Mouse (Mus musculus): ENCODE measurements around the gene Slc25a23.
A peak's percentile ranks its signal among the peaks of the same experiment; 100 is the strongest.

Slc25a23 gene

DNA sequence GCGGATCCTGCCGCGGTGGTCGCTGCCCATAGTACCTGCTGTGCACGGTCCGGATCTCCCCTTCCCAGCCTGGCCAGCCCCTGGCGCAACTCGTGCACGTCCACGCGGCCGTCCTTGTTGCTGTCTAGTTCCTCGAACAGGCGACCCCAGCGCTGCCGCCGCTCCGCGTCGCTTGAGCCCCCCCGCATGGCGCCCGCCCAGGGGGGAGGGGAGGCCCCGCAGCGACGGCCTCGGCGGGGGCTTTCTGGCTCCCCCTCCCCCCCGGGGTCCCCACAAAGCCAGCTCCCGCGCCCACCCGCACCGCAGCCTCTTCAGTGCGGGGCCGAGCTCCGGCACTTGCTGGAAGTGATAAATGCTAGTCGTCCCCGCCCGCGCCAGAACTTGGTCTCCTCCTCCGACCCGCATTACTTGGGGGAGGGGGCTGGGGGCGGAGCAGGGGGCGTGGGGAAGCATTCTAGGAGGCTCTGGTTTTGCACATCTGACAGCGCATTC lies at the start of gene Slc25a23:
Slc25a23 (minus strand) TSS at position 378 of the 492 bp plus-strand sequence.
- peak; percentile 86 for DNase-seq (ENCODE audit: low spot score)

DNA sequence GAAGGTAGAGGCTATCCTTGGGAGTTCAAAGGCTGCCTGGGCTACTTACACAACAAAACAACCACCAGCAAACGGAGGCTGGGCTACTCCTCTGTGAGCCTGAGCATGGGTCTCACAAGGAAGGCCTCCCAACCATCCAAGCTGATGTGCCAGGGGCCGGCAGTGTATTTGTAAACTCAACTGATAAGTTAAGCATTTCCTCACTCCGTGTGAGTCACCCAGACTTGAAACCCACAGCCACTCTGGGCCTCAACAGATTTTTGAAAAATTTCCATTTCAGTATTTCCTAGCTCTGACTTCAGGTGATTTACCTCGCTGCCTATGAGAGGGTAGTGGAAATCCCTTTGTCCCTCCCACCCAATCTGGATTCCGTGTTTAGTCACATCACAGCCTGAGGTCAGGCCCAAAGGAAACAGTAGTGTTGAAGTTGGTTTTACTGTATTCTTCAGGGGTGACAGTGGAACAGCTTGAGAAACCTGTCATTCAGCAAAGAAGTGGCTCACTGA lies 49.1 kb upstream of the Slc25a23 start:
- no peak for DNase-seq (ENCODE audit: low spot score)

DNA sequence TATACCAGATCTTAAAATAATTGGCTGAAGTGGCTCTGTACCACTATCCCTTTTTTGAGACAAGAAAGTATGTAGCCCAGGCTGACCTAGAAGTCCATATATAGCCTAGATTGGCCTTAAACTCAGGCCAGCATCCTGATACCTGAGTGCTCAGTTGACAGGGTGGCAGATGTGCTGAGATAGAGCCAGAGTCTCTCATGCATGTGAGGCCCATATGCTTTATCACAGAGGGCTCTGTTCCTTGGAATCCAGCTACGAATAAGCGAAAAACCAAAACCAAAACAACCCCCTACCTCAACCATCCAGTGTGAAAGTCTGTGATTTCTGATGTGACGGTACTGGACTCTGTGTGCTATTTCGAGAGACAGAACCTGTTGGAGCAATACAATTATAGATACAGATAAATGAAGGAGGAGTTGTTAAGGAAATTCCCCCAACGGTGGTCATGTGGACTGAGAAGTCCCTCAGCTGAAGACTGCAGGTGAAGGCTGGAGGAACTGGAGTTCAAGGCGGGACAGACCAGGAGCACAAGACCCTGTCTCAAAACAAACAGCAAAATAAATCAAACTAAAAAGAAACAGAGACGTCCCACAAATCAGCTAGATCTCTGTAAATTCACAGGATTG lies 48.5 kb upstream of the Slc25a23 start:
- DNase-seq (ENCODE audit: low spot score): no peak

DNA sequence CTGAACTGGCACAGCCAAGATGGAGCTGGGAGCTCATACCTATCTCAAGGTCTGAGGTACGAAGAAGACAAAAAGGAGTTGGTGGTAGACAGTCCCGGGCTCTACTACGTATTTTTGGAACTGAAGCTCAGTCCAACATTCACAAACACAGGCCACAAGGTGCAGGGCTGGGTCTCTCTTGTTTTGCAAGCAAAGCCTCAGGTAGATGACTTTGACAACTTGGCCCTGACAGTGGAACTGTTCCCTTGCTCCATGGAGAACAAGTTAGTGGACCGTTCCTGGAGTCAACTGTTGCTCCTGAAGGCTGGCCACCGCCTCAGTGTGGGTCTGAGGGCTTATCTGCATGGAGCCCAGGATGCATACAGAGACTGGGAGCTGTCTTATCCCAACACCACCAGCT lies 47.4 kb upstream of the Slc25a23 start:
- DNase-seq (ENCODE audit: low spot score): no peak

DNA sequence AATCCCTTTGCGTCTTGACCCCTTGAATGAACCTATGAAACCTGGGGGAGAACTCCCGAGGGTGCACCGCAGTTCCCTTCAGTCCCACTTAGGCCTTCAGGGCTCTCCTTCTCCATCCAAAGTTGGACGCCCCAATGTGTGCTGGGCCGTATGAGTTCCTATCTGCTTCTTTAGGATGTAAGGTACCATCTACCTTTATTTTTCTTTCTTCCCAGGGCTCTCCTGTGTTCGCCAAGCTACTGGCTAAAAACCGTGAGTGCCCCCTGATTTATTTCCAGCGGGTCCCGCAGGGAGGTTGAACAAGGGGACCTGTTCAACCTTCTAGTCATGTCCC lies 46.3 kb upstream of the Slc25a23 start:
- DNase-seq (ENCODE audit: low spot score): no peak

DNA sequence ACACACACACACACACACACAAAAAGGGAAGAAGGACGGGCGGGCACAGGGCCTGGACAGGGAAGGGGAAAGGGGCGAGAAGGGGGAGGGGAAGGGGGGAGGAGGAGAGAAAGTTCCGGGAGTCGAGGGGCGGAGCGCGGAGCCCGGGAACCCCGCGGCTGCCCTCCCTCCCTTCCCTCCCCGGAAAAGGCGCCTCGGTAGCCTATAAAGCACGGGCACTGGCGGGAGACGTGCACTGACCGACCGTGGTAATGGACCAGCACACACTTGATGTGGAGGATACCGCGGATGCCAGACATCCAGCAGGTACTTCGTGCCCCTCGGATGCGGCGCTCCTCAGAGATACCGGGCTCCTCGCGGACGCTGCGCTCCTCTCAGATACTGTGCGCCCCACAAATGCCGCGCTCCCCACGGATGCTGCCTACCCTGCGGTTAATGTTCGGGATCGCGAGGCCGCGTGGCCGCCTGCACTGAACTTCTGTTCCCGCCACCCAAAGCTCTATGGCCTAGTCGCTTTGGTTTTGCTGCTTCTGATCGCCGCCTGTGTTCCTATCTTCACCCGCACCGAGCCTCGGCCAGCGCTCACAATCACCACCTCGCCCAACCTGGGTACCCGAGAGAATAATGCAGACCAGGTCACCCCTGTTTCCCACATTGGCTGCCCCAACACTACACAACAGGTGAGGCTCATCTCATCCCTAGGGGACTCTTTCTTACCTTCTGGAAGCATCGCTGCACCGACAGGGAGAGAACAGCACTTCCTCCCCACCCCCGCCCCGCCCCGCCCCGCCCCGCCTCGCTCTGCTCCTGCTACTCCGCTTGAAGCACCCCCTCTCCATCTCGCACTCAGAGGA lies 45.7 kb upstream of the Slc25a23 start, which contains the start of gene Tnfsf9:
Tnfsf9 (plus strand) TSS at position 145 of the 854 bp plus-strand sequence.
- DNase-seq (ENCODE audit: low spot score): peak; percentile 42

DNA sequence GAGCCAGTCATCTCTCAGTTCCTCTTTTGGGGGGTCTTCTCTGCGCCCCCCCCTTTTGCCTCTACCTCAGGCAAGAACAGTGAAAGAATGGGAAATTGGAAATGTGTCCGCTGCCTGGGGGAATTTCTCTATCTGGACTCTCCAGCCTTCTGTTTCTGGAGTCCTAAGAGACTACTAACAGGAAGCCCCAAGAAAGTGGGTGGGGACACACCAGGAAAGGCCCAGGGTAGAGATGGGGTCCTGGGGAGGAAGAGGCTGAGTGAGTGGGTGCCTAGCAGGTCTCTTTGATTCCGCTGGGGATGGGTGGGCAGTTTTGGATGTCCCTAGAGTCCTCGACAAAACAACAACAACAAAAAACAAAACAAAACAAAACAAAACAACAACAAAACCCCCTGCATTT lies 44.8 kb upstream of the Slc25a23 start:
- no peak for DNase-seq (ENCODE audit: low spot score)

DNA sequence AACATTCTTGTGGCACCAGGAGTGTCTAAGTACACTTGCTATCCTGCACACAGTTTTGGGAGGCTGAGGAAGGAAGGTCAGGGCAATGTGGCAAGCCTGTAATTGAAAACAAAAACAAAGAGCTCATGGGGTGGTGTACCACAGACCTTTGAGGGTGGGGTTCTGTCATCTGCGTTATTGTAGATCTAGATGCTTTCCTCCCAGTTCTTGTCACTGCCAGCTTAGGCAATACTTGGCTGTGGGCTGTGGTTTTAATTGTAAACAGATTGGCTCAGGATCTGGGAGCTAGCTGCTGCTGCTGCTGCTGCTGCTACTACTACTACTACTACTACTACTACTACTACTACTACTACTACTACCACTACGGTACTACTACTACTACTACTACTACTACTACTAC lies 42.6 kb upstream of the Slc25a23 start:
- DNase-seq (ENCODE audit: low spot score): no peak

DNA sequence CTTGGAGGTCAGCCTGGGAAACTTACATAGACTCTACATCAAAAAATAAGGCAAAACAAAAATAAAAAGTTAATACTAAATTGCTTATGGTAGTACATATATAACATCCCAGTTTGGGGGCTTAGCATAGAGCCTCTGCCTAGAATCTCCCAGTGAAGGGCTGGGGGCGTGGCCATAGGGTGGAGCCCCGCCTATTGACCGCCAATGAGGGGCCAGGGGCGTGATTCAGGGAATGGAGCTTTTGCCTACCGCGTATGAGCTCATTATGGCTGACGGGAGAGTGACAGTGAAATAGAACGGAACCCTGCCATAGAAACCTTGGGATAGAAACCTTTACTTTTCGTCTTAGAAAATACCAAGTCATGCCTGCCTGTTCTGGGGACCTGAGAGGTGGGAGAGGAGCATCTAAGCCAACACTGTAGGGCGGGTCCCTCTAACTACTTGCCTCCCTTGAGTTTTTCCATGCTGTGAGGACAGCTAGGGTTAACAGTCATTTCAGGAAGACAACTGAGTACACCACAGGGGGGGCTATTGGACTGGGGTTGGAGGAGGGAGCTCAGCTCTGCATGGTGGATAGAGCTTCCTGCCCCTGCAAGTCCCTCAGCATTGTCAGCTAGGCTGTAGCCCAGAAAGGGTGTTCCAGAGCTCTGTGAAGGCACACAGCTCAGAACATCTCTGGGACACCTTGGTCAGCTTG lies 40.1 kb upstream of the Slc25a23 start:
- peak; percentile 50 for DNase-seq (ENCODE audit: low spot score)

DNA sequence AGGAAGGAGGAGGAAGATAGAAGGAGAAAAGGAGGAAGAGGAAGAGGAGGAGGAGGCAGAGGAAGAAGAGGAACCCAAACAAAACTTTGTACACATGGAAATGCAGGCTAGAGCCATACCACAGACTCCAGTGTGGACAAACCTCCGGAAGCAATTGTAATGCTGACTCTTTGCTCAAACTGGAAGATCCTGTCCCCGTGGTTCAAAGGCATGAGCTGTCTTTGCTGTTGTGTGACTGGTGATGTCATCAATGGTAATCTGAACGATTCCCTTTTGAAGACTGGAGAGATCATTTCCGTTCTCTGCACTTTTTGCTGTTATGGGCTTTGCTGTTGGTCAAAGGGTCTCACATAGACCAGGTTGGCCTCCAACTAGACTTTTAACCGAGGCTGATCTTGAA lies 38.7 kb upstream of the Slc25a23 start:
- DNase-seq (ENCODE audit: low spot score): no peak

DNA sequence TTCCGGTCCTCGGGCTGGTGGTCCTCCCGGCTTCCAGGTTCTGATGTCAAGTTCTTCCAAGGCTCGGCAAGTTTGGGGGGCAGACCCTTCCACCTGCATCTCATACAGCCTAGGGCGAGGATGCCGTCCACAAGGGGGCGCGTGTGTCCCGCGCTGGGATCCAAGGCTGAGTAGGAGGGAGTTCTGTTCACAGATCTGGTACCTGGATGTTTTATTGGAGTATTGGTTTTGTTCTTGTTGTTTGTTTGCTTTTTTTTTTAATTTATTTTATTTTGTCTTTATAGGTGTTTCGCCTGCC lies 36.9 kb upstream of the Slc25a23 start:
- DNase-seq (ENCODE audit: low spot score): peak; percentile 93

DNA sequence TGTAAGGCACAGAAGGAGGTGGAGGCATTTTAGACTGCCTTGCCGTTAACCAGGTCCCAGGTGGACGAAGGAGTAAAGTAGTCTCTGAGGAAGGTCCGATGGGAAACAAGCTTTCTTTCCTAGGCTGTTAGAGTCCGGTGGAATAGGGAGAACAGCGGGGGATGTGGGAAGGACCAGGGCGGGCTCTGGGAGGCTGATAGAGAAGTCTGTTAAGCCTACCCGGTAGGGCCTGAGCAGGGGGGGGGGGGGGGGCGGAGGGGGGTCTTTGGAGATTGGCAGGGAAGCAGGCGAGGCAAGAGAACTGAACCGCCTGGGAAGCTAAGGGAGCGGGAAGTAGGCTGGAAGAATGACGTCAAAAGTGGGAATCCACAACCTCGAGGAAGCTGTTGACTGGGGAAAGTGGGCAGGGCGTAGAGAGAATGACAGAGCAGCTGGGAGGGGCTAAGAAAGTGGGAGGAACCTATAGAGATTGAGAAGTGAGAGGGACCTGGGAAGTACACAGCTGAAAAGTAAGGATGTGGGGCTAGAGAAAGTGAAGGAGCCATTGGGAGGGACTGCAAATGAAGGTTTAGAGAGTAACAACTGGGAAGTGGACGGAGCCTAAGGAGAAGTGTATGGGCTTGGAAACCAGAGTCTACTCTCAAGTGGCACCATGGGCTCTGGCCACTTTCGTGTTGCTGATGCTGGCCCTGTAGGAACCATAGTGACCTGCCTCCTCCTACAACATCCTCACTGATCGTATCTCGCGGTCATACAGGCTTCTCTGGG lies 36.4 kb upstream of the Slc25a23 start:
- DNase-seq (ENCODE audit: low spot score): peak; percentile 48

DNA sequence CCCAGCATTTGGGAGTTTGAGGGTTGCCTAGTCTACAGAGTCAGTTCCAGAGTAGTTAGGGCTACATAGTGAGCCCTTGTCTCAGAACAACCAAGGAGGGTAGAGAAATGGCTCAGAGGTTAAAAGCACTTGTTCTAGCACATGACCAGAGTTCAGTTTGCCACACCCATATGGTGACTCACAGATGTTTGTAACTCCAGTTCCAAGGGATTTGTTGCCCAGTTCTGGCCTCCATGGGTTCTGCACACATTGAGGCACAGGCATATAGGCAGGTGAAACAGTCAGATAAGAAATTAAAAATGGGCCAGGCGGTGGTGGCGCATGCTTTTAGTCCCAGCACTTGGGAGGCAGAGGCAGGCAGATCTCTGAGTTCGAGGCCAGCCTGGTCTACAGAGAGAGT lies 34.6 kb upstream of the Slc25a23 start:
- no peak for DNase-seq (ENCODE audit: low spot score)

DNA sequence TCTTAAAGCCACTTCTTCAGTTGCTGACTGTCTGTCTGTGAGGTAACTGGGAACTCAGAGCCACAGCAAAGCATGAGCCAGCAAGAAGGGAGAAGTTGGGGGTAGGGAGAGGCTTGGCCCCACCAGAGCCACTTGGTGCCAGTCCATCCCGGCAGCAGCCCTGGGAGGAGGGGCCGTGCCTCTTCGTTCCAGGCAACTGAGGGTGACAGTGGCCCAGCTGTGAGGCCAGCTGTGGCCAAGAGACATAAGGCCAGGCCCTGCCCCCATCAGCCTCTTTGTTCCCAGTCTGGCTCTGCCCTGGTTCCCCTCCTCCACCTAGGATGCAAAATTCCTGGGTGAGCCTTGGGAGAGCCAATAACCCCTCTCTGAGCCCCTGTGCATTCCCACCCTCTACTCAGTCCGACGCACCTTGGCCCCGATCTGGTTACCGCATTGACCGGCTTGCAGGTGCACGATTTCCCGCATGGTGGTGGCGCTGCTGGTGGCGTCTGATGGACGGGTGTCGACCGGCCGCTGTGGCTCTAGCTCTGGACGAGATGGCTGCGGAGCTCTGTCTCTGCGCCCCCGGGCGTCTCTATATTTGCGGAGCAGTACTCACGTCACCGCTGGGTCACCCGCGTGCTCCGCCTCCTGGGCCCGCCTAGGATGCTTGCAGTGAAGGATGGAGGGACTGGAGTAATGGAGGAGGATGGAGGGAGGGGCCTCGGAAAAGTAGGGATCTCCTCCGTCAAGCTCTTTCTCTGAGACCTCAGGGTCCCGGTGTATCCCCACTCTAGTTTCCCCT lies 27.6 kb upstream of the Slc25a23 start, which contains the start of gene Tubb4a:
Tubb4a (minus strand) TSS at position 734 of the 784 bp plus-strand sequence.
- DNase-seq (ENCODE audit: low spot score): peak; percentile 46

DNA sequence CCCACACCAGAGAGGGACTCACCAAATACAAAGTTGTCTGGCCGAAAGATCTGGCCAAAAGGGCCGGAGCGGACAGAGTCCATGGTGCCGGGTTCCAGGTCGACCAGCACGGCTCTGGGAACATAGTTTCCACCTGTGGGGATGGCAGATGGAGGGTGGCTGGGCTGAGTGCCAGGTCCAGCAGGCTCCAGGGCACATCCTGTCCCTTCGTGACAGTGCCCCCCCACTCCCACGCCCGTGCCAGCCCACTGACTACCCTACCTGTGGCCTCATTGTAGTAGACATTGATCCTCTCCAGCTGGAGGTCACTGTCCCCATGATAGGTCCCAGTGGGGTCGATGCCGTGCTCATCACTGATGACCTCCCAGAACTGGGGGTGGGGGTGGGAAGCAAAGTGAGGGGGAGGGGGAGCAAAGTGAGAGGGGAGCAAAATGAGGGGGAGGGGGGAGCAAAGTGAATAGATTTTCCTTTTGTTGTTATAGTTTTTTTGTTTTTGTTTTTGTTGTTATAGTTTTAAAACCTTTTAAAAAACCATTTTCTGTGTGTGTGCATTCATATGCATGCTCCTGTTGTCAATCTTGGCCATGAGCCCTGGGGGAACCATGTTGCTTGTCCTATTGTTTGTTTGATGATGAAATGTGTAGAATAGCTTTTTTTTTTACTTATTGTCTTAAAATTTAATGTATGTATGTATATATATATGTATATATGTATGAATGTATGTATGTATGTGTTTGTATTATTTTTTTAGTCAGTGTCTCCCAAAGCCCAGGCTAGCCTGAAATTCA lies 26.5 kb upstream of the Slc25a23 start:
- DNase-seq (ENCODE audit: low spot score): peak; percentile 52

DNA sequence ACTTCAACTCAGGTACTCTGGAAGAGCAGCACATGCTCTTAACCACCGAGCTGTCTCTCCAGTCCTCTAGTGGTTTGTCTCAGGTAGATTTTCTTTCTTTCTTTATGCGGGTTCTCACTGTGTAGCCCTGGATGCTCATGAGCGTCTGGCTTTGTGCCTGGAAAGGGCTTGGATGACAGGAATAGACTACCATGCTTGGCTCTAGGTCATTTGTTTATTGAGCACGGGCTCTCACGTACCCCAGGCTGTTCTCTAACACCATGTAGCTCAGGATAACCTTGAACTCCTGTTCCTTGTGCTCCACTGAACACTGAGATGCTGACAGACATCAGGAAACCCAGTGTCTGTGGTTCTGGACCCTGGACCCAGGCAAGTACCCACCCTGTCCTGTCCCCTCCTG lies 22.8 kb upstream of the Slc25a23 start:
- DNase-seq (ENCODE audit: low spot score): no peak

DNA sequence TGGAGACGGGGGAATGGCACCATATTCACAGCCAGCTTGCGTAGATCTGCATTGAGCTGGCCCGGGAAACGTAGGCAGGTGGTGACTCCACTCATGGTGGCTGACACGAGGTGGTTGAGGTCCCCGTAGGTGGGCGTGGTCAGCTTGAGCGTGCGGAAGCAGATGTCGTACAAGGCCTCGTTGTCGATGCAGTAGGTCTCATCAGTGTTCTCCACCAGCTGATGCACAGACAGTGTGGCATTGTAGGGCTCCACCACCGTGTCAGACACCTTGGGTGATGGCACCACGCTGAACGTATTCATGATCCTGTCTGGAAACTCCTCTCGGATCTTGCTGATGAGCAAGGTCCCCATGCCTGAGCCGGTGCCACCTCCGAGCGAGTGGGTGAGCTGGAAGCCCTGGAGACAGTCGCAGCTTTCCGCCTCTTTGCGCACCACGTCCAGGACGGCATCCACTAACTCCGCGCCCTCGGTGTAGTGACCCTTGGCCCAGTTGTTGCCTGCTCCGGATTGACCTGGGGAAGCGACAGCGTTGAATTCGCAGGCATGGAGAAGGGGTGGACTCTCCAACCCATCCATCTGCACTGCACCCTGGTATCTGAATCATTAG lies 21.7 kb upstream of the Slc25a23 start:
- no peak for DNase-seq (ENCODE audit: low spot score)

DNA sequence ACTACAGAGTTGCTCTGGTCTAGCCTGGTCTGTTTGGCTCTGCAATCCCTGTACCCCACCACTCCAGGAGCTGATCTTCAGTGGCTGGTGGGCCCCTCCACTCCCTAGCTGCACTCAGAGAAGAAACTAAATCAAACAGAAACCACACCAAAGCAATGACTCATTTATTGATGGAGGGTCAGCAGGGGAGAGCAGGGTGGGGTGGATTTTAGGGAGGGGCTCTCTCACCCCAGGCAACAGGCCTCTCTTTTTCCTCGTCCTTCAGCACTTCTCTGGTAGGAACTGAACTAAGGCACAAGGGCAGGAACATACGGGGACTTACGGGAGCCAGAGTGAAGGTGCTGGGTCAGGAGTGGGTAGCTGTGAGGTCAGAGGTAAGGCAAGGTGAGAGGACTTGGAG lies 20.3 kb upstream of the Slc25a23 start:
- no peak for DNase-seq (ENCODE audit: low spot score)

DNA sequence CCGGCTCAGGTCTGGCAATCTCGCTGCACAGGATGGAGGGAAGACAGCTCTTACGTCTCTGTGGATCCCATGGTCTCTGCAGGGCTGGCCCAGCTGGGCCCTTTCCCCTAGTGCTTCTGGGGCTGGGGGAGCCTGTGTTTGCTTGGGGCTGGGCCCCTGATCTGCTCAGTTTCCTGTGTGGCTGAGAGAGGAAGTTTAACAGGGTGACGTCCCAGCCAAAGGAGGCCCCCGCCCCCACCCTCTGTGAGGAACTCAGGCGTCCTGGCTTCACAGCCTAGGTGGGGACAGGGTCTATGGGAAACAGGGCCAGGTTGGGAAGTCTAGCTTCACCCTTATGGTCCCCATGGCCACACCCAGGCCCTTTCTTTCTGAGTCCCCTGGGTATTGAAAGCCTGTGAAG lies 18.7 kb upstream of the Slc25a23 start, which contains the start of gene Dennd1c:
Dennd1c (minus strand) TSS at position 179 of the 400 bp plus-strand sequence.
- DNase-seq (ENCODE audit: low spot score): no peak

DNA sequence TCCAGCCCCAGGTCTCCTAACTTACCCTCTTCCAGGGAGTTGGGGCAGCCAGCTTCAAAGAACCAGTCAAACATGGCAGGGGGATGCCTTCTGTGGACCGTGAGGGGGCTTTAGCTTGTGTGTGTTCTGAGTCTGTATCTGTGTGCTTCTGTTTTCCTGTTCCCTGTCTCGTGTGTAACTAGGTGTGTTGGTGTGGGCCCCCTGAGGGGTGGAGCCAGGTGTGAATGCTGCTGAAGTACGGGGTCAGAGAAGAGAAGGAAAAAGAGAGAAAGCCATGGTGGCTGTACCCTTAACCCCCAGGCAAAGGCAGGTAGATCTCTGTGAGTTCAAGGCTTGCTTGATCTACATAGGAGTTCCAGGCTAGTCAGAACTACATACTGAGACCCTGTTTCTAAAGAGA lies 17.3 kb upstream of the Slc25a23 start:
- DNase-seq (ENCODE audit: low spot score): no peak

Data from testis, postnatal 10 days (tissue).